Mouse (Mus musculus) heart, adult 2 months (tissue): ENCODE measurements around the gene Arhgap23.
A peak's percentile ranks its signal among the peaks of the same experiment; 100 is the strongest.

Source experiments
- CTCF ChIP-seq: fragments of 200-600 bp; IDR thresholded peaks from 2 replicates; pipeline ENCODE4 v1.8.1; 2022; ENCODE audit warnings: antibody characterized with exemption, mild to moderate bottlenecking, moderate library complexity
- EP300 ChIP-seq: fragments of 200-500 bp; IDR thresholded peaks from 2 replicates; pipeline ENCODE4 v1.6.1; 2011; ENCODE audit warnings: low read depth, low read length, control low read depth; ENCODE audit not compliant: insufficient read depth

DNA sequence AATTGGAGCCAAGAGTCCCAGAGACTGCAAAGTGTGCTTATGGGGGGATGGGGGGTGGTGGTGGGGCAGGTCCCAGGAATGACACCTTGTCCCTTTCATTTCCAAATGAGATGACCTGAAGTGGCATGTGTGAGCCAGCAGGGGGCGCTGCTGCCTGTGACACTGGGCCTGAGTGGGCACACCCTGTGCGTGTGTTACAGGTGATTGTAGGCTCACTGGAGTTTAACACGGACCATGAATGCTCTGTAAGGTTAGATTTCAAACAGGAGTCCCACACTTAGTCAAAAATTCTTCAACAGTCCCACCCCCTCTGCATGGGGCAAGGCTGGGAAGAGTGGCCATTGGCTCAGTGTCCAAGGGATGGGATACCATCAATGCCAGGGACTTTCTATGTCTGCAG, 16.7 kb downstream of the Arhgap23 start:
- TF ChIP-seq CTCF = peak; percentile 100
- TF ChIP-seq EP300 = peak; percentile 96
